Mouse (Mus musculus) liver, embryonic 11.5 days (tissue): ENCODE data around the gene Cdc42bpa. TPM values are rescaled to one million over a fixed set of nuclear protein-coding genes. Genes with fewer than 3 reads are reported as not detected.

ENCODE experiments used
- ATAC-seq: fragments of 200-750 bp; cut with Nextera tagmentation; replicated peaks from 2 replicates; pipeline ENCODE4 v1.8.0; 2017; ENCODE audit warnings: moderate number of reproducible peaks, mild to moderate bottlenecking, moderate TSS enrichment, moderate library complexity; ENCODE audit not compliant: low FRiP score
- DNase-seq: peaks from one replicate; pipeline ENCODE4 v3.0.0-alpha.2; 2017; ENCODE audit warnings: low spot score
- H3K27ac ChIP-seq: fragments of 300-500 bp; sonication (generic); 2 replicates; pipeline ENCODE4 v1.5.1; 2014; ENCODE audit warnings: mild to moderate bottlenecking, low read depth, low read length, control low read depth
- H3K27me3 ChIP-seq: fragments of 300-500 bp; sonication (generic); replicated peaks from 2 replicates; pipeline ENCODE4 v1.6.1; 2014; ENCODE audit warnings: low read length, mixed read lengths; ENCODE audit not compliant: control insufficient read depth, insufficient read depth
- H3K36me3 ChIP-seq: fragments of 300-500 bp; sonication (generic); 2 replicates; pipeline ENCODE4 v1.6.1; 2014; ENCODE audit warnings: mild to moderate bottlenecking, low read length, moderate library complexity, mixed read lengths; ENCODE audit not compliant: control insufficient read depth, insufficient read depth
- H3K4me1 ChIP-seq: fragments of 300-500 bp; sonication (generic); replicated peaks from 2 replicates; pipeline ENCODE4 v1.6.1; 2014; ENCODE audit warnings: low read length, mixed read lengths; ENCODE audit not compliant: control insufficient read depth, insufficient read depth
- H3K4me2 ChIP-seq: fragments of 300-500 bp; sonication (generic); 2 replicates; pipeline ENCODE4 v1.6.1; 2014; ENCODE audit warnings: mild to moderate bottlenecking, control low read depth, moderate library complexity
- H3K4me3 ChIP-seq: fragments of 300-500 bp; sonication (generic); 2 replicates; pipeline ENCODE4 v1.5.1; 2014; ENCODE audit warnings: low read depth, low read length, control low read depth
- H3K9ac ChIP-seq: fragments of 300-500 bp; sonication (generic); 2 replicates; pipeline ENCODE4 v1.6.1; 2014; ENCODE audit warnings: low read depth, low read length, control low read depth
- H3K9me3 ChIP-seq: fragments of 300-500 bp; sonication (generic); 2 replicates; pipeline ENCODE4 v1.6.1; 2016; ENCODE audit warnings: low read length, inconsistent platforms, mixed read lengths; ENCODE audit not compliant: control insufficient read depth
- WGBS: fragments of 180-500 bp; shearing (Covaris S2); extraction: QIAGEN DNeasy Blood & Tissue Kit; methylation state at CpG from one replicate; pipeline ENCODE4 v1.1.7; 2014; 5-methylcytosine and 5-hydroxymethylcytosine counted together
- polyA plus RNA-seq: library from polyadenylated mRNA; unstranded; fragments of >200 nt; fragmentation: Nextera tagmentation; extraction: Ambion mirVana; gene quantifications from 2 replicates; pipeline ENCODE4 v1.2.1, GENCODE M21; 2014

Gene Cdc42bpa
- polyA plus RNA-seq, 1 experiment from 2014 or later: 13.1 TPM

DNA sequence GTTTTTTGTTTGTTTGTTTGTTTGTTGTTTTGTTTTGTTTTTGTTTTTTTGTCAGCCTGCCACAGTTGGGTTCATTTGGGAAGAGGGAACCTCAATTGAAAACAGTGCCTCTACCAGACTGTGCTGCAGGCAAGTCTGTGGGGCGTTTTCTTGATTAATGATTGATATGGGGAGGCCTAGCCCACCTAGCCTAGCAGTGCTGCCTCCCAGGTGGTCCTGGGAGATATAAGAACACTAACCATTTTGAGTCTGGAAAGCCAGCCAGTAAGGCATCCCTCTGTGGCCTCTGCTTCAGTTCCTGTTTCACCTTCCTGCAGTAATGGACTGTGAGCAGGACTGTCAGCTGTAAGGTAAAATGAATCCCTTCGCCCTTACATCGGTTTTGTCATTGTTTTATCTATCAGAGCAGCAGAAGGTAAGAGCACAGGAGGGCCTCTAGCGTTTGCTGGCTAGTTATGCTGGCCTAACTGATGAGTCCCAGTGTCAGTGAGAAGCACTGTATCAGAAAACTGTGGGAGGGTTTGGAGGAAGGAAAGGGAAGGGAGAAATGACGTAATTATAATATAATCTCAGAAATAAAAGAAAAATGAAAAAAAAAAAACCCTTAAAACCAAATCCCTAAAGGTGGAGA is 15.5 kb downstream of the Cdc42bpa start:
- 34% methylated on average over 5 of the region's 5 CpGs for WGBS
- H3K36me3 ChIP-seq: no peaks in the 10 kb centered on the region
- H3K4me1 ChIP-seq: peaks cover 31% of the 10 kb centered on the region
- H3K27ac ChIP-seq: peak overlapping the region; percentile 78
- H3K4me3 ChIP-seq: peak overlapping the region; percentile 32
- no peaks in the 10 kb centered on the region for H3K9me3 ChIP-seq
- peak; percentile 95 for ATAC-seq
- 0 out of 2 replicates have a peak overlapping the region, but pooled peaks have one; percentile 55 for H3K9ac ChIP-seq
- peak overlapping the region; percentile 58 for H3K4me2 ChIP-seq
- DNase-seq: no peak
- no peaks in the 10 kb centered on the region for H3K27me3 ChIP-seq

DNA sequence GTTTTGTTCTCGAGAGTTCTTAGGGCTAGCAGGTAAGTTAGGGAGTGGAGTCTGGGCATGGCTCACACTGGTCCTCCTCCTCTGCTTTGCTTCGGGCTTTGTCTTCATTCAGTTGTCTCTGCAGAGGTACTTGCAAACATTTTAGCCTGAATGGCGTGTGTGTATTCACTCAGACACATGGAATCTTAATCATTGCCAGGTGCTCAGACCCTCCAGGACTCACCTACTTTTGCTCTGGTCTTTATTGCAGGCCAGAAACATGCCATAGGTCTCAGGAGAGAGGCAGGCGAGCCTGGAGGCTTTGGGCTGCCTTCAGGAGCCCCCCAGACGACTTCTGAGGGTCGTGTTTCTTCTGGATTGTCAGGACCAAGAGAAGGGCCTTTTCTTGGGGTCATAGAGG is 17.2 kb downstream of the Cdc42bpa start:
- ATAC-seq (no peak), DNase-seq (no peak)
- Histone ChIP-seq H3K4me2 (peak overlapping the region; percentile 58), H3K9me3 (peaks cover 6% of the 10 kb centered on the region; the same call in 1 of the 2 replicates), H3K27ac (no peak overlapping the region), H3K4me3 (no peak overlapping the region), H3K27me3 (no peaks in the 10 kb centered on the region), H3K36me3 (no peaks in the 10 kb centered on the region), H3K4me1 (peaks cover 31% of the 10 kb centered on the region), H3K9ac (no peak overlapping the region)
- 60% methylated on average over 6 of the region's 6 CpGs for WGBS

GRCm38 (mm10) chr1:179978742-179979141 is 18.5 kb downstream of the Cdc42bpa start:
- Histone ChIP-seq H3K27ac (no peak overlapping the region), H3K27me3 (no peaks in the 10 kb centered on the region), H3K4me3 (no peak overlapping the region), H3K9me3 (peaks cover 6% of the 10 kb centered on the region; the same call in 1 of the 2 replicates), H3K36me3 (no peaks in the 10 kb centered on the region), H3K4me2 (no peak overlapping the region), H3K4me1 (peaks cover 31% of the 10 kb centered on the region), H3K9ac (no peak overlapping the region)
- WGBS: 83% methylated on average over 1 of the region's 1 CpGs
- DNase-seq (no peak), ATAC-seq (no peak)

DNA sequence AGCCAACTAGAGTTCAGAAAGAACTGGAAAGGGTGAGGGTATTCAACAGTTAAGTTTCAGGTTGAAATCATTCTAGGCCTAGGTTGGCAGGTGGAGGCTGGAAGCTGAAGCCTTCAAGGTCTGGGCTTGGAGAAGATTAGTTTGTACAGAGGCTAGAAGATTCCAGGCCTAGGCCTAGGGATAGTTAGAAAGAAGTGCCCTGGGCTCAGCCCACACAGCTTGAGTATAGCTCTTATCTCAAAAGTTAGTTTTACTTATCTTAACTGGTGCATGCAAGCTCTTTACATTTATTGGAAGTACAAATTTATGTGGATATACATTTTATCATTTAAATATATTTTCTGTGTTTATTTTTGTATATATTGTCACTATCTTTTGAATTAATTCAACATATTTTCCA is 21.4 kb downstream of the Cdc42bpa start:
- Histone ChIP-seq H3K4me2 (no peak overlapping the region), H3K4me3 (no peak overlapping the region), H3K36me3 (no peaks in the 10 kb centered on the region; the same call in 1 of the 2 replicates), H3K27me3 (no peaks in the 10 kb centered on the region), H3K4me1 (peaks cover 13% of the 10 kb centered on the region), H3K27ac (no peak overlapping the region), H3K9me3 (peaks cover 6% of the 10 kb centered on the region; the same call in 1 of the 2 replicates), H3K9ac (no peak overlapping the region)
- DNase-seq (no peak), ATAC-seq (peak; percentile 62; the same call in 1 of the 2 replicates)

DNA sequence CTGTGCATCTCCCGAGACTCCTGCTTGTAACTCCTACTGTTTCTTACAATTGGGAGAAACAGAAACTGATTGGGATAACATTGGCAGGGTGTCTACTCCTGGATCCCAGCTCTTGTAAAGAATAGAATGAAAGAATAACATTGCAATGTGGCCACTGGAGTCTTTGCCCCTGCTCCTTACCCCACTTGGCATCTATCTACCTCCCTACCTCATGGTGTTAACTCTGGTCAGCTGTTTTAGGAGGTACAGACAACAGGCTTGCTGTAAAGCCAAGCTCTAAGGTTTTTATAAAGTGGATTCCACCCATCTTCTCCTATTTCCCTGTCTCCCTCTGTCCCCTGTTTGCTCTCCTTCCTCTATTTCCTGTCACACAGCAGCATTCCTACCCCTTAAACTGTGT is 21.9 kb downstream of the Cdc42bpa start:
- Histone ChIP-seq H3K27me3 (no peaks in the 10 kb centered on the region), H3K36me3 (no peaks in the 10 kb centered on the region; the same call in 1 of the 2 replicates), H3K4me1 (peaks cover 8% of the 10 kb centered on the region), H3K9ac (no peak overlapping the region), H3K9me3 (peaks cover 6% of the 10 kb centered on the region; the same call in 1 of the 2 replicates), H3K4me3 (no peak overlapping the region), H3K4me2 (no peak overlapping the region), H3K27ac (no peak overlapping the region)
- WGBS: 78% methylated on average over 1 of the region's 1 CpGs
- no peak for ATAC-seq
- DNase-seq: no peak

DNA sequence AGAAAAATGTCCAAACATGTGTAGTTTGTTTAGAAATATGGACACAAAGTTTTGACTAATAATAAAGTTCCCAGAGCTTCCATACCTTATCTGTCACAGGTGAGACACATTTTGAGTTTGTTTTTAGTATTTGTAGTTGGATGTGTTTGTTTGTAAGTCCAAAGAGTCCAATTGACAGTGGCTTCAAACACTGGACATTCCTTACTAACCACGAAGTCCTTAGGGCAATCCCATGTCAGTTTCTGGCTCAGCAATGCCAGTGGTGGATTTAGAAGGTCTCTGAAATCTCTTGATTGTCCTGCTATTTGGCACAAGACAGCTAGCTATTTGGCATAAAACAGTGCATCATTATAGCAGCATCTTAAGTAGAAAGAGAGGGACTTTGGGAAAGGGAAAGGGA is 22.7 kb downstream of the Cdc42bpa start:
- Histone ChIP-seq H3K4me1 (peaks cover under 1% of the 10 kb centered on the region; the same call in 1 of the 2 replicates), H3K27me3 (no peaks in the 10 kb centered on the region), H3K4me3 (no peak overlapping the region), H3K27ac (no peak overlapping the region), H3K9me3 (peaks cover 6% of the 10 kb centered on the region; the same call in 1 of the 2 replicates), H3K4me2 (no peak overlapping the region), H3K9ac (no peak overlapping the region), H3K36me3 (no peaks in the 10 kb centered on the region; the same call in 1 of the 2 replicates)
- ATAC-seq: no peak
- DNase-seq: no peak
- 82% methylated on average over 1 of the region's 1 CpGs for WGBS

DNA sequence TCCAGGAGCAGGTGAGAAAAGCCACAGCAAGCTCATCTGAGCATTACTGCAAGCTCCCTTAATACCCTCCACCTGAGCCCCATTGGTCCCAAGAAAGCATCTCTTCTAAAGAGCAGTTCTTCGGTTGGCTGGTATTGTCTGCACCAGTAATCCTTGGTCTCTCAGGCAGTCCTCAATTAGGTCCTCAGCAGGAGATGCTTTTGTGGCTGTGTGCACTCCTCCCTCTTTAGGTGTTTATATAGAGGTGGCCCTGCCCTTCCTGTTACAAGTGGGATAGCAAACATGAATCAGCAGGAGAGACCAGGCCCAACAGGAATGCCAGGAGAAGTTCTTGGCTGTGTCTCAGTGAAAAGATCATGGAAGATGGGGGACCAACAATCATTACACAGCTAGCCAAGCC is 23.9 kb downstream of the Cdc42bpa start:
- H3K9ac ChIP-seq: no peak overlapping the region
- H3K27me3 ChIP-seq: no peaks in the 10 kb centered on the region
- H3K9me3 ChIP-seq: peaks cover 6% of the 10 kb centered on the region; the same call in 1 of the 2 replicates
- H3K4me3 ChIP-seq: no peak overlapping the region
- H3K4me2 ChIP-seq: no peak overlapping the region
- H3K4me1 ChIP-seq: no peaks in the 10 kb centered on the region
- ATAC-seq (no peak), DNase-seq (no peak)
- no peak overlapping the region for H3K27ac ChIP-seq
- 88% methylated on average over 1 of the region's 1 CpGs for WGBS
- no peaks in the 10 kb centered on the region; the same call in 1 of the 2 replicates for H3K36me3 ChIP-seq

DNA sequence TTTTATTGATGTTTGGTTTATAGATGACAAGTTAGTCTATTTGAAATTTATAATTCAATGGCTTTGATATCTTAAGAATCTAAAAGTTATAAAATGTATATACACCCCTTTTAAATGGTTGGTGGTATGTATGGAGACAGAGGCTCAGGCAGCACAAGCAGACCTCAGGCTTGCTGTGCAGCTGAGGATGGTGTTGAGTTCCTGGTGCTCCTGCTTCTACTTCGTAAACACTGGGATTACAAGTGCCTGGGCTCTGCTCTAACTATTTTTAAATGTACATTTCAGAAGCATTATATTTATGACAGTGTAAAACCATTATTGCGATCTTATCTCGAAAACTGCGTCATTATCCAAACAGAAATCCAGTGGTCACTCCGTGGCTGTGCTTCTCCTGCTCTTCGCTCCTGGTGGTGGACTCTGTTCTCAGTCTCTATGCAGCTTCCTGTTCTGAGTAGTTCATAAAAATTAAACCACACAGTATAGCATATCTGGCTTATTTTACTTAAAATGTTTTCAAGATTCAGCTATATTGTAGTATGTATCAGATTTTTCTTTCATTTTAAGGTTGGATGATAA is 31.5 kb downstream of the Cdc42bpa start:
- no peak overlapping the region; the same call in 1 of the 2 replicates for H3K4me2 ChIP-seq
- no peaks in the 10 kb centered on the region for H3K36me3 ChIP-seq
- H3K9me3 ChIP-seq: no peaks in the 10 kb centered on the region
- no peak overlapping the region for H3K27ac ChIP-seq
- ATAC-seq: no peak
- no peak overlapping the region for H3K4me3 ChIP-seq
- DNase-seq: no peak
- H3K27me3 ChIP-seq: no peaks in the 10 kb centered on the region
- 61% methylated on average over 6 of the region's 6 CpGs for WGBS
- H3K4me1 ChIP-seq: no peaks in the 10 kb centered on the region
- no peak overlapping the region for H3K9ac ChIP-seq

DNA sequence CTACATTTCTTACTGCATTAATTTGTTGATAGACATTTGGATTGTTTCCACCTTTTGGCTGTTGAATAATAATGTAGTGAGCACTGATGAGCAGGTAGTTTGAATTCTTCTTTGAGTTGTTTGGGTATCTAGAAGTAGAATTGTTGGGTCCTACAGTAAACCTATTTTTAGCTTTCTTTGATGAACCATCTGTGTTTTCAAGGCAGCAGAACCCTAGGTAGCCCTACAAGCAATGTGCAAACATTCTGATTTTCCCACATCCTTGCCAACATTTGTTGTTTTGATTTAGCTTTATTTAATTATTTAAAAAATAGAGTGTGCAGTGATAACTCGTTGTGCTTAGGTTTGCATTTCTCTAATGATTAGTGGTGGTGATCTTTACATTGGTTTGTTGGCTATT is 32.0 kb downstream of the Cdc42bpa start:
- H3K27ac ChIP-seq: no peak overlapping the region
- 80% methylated on average over 1 of the region's 1 CpGs for WGBS
- H3K9me3 ChIP-seq: no peaks in the 10 kb centered on the region
- H3K36me3 ChIP-seq: no peaks in the 10 kb centered on the region
- ATAC-seq: no peak
- DNase-seq: no peak
- H3K4me1 ChIP-seq: no peaks in the 10 kb centered on the region
- no peaks in the 10 kb centered on the region for H3K27me3 ChIP-seq
- no peak overlapping the region for H3K4me3 ChIP-seq
- H3K4me2 ChIP-seq: no peak overlapping the region
- no peak overlapping the region for H3K9ac ChIP-seq
